Mouse (Mus musculus) CD4-positive, CD25-positive, alpha-beta regulatory T cell, adult 2 months (primary cell): ENCODE measurements around the gene Gm11938.
"Not testable (repeated sequence)": the region's sequence is repeated elsewhere in the genome, so short reads cannot be mapped to it uniquely, and the experiment has no call there.

Experiments used
- DNase-seq: peaks from one replicate; pipeline ENCODE4 v3.0.0-alpha.2; 2012; ENCODE audit warnings: low read depth, low spot score

Gene Gm11938

GRCm38 (mm10) chr11:99603208-99603607 is at the start of gene Gm11938:
Gene Gm11938, minus strand, starts transcription at chr11:99603308.
- DNase-seq, result not testable (repeated sequence)

GRCm38 (mm10) chr11:99650136-99650535 is 47.0 kb upstream of the Gm11938 start, which contains the start of gene Gm11555:
Gene Gm11555, minus strand, starts transcription at chr11:99650236.
- no peak for DNase-seq

- DNase-seq, result no peak
Measured at GRCm38 (mm10) chr11:99646444-99646843, 43.3 kb upstream of the Gm11938 start.

GRCm38 (mm10) chr11:99644351-99644750 is 41.2 kb upstream of the Gm11938 start:
- no peak for DNase-seq

GRCm38 (mm10) chr11:99643635-99644139 is 40.6 kb upstream of the Gm11938 start, which contains the start of gene Krtap4-7:
Gene Krtap4-7, minus strand, starts transcription at chr11:99644089.
- DNase-seq, result not testable (repeated sequence)

GRCm38 (mm10) chr11:99640926-99641325 is 37.8 kb upstream of the Gm11938 start:
- no peak for DNase-seq

- DNase-seq, result no peak
Measured at GRCm38 (mm10) chr11:99637086-99637485, 34.0 kb upstream of the Gm11938 start.

- no peak for DNase-seq
Measured at GRCm38 (mm10) chr11:99634653-99635134, 31.6 kb upstream of the Gm11938 start, which contains the start of gene Krtap4-2. Gene Krtap4-2, minus strand, starts transcription at chr11:99635084.

- DNase-seq, result no peak
Measured at GRCm38 (mm10) chr11:99633293-99633692, 30.2 kb upstream of the Gm11938 start.

- DNase-seq, result no peak
Measured at GRCm38 (mm10) chr11:99630890-99631289, 27.8 kb upstream of the Gm11938 start.

GRCm38 (mm10) chr11:99628138-99628537 is 25.0 kb upstream of the Gm11938 start, which contains the start of gene Krtap4-1:
Gene Krtap4-1, minus strand, starts transcription at chr11:99628238.
- no peak for DNase-seq

GRCm38 (mm10) chr11:99620335-99620734 is 17.2 kb upstream of the Gm11938 start, which contains the start of gene Gm11562:
Gene Gm11562, minus strand, starts transcription at chr11:99620435.
- no peak for DNase-seq

- no peak for DNase-seq
Measured at GRCm38 (mm10) chr11:99614796-99615363, 11.8 kb upstream of the Gm11938 start, which contains the start of gene Krtap2-4. Gene Krtap2-4, minus strand, starts transcription at chr11:99614846.

GRCm38 (mm10) chr11:99610089-99610488 is 7.0 kb upstream of the Gm11938 start, which contains the start of gene Gm11937:
Gene Gm11937, minus strand, starts transcription at chr11:99610189.
- not testable (repeated sequence) for DNase-seq

GRCm38 (mm10) chr11:99609126-99609525 is 6.0 kb upstream of the Gm11938 start:
- no peak for DNase-seq

- DNase-seq, result not testable (repeated sequence)
Measured at GRCm38 (mm10) chr11:99597742-99598141, 5.4 kb downstream of the Gm11938 start, which contains the start of gene Krtap9-3. Gene Krtap9-3, minus strand, starts transcription at chr11:99598105.

- no peak for DNase-seq
Measured at GRCm38 (mm10) chr11:99590981-99591380, 12.1 kb downstream of the Gm11938 start, which contains the start of gene Krtap1-3. Gene Krtap1-3, minus strand, starts transcription at chr11:99591339.

- no peak for DNase-seq
Measured at GRCm38 (mm10) chr11:99585096-99585495, 18.0 kb downstream of the Gm11938 start.

- DNase-seq, result no peak
Measured at GRCm38 (mm10) chr11:99583245-99583704, 19.8 kb downstream of the Gm11938 start, which contains the start of gene Krtap1-4. Gene Krtap1-4, minus strand, starts transcription at chr11:99583654.

GRCm38 (mm10) chr11:99581564-99581963 is 21.5 kb downstream of the Gm11938 start:
- no peak for DNase-seq

GRCm38 (mm10) chr11:99581051-99581450 is 22.1 kb downstream of the Gm11938 start:
- DNase-seq, result no peak

- no peak for DNase-seq
Measured at GRCm38 (mm10) chr11:99580636-99581035, 22.5 kb downstream of the Gm11938 start, which contains the start of gene Krtap1-5. Gene Krtap1-5, minus strand, starts transcription at chr11:99581016.
